In the genomic region with DNA sequence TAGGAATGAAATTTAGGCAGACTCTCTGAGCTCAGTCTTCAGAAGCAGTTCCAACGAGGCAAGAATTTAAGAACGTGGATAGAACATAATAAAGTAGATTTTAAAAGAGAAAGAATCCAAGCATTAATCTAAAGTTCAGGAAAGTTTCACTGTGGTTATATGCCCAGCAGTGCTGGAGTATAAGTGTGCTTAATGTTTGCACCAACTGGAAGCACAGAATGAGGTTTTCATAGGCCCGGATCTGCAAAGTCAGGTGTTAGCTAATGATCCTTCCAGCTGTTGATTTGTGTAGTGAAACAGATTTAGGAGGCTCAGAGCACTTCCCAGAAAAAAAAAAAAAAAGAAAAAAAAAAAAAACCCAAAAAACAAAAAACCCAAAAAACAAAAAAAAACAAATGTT, we compare ENCODE assay signal across 24 mouse cellular contexts.
A peak's percentile ranks its signal among the peaks of the same experiment; 100 is the strongest.
DNase-seq lines count a peak whose midpoint lies in the region; ATAC-seq and TF ChIP-seq lines count a peak whose summit lies in the region.
"Had no signal": no experiment of that assay in that cellular context is flagged by ENCODE, and none has a peak within 500 bp of the region (broad histone marks: within the 10 kb centered on the region; RNA-seq: fewer than 3 reads in every experiment).

No protein-coding gene starts in this region.

- H3K27ac ChIP-seq in embryonic facial prominence, embryonic 14.5 days (replicated peaks; ENCODE audit: low read depth, low read length), result no peak overlapping the region
- H3K27ac ChIP-seq in embryonic facial prominence, embryonic 10.5 days (replicated peaks), result no peak overlapping the region
- H3K27ac ChIP-seq in midbrain, embryonic 11.5 days (ENCODE audit: low read depth, low read length), result no peak overlapping the region
- H3K27ac ChIP-seq in midbrain, postnatal 0 days (ENCODE audit: low read depth, low read length), result no peak overlapping the region
- H3K27ac ChIP-seq: embryonic facial prominence, embryonic 13.5 days; forebrain, embryonic 13.5 days; forebrain, embryonic 15.5 days had no signal

- H3K4me2 ChIP-seq in embryonic facial prominence, embryonic 14.5 days (ENCODE audit: low read depth, low read length), result no peak overlapping the region
- no peak overlapping the region for H3K4me2 ChIP-seq in midbrain, embryonic 11.5 days
- H3K4me2 ChIP-seq in midbrain, postnatal 0 days (ENCODE audit: low read depth, low read length, poor library complexity, severe bottlenecking), result no peak overlapping the region
- H3K4me2 ChIP-seq: embryonic facial prominence, embryonic 13.5 days; forebrain, embryonic 13.5 days; forebrain, embryonic 15.5 days had no signal

- no peak for TF ChIP-seq CTCF in midbrain, postnatal 0 days (IDR thresholded peaks at IDR 0.05)

- no peaks in the 10 kb centered on the region for H3K9me3 ChIP-seq in embryonic facial prominence, embryonic 14.5 days (ENCODE audit: control insufficient read depth, low read length)
- H3K9me3 ChIP-seq in embryonic facial prominence, embryonic 10.5 days, result no peaks in the 10 kb centered on the region
- no peaks in the 10 kb centered on the region for H3K9me3 ChIP-seq in midbrain, embryonic 11.5 days (ENCODE audit: control insufficient read depth, low read length)
- no peaks in the 10 kb centered on the region for H3K9me3 ChIP-seq in midbrain, postnatal 0 days (ENCODE audit: low read length)
- H3K9me3 ChIP-seq: embryonic facial prominence, embryonic 13.5 days; forebrain, embryonic 13.5 days; forebrain, embryonic 15.5 days; G1E had no signal

- WGBS in embryonic facial prominence, embryonic 14.5 days, result 78% methylated on average over 3 of the region's 3 CpGs
- 87% methylated on average over 3 of the region's 3 CpGs for WGBS in embryonic facial prominence, embryonic 10.5 days
- WGBS in midbrain, embryonic 11.5 days, result 68% methylated on average over 3 of the region's 3 CpGs
- 69% methylated on average over 3 of the region's 3 CpGs for WGBS in midbrain, postnatal 0 days

- no peaks in the 10 kb centered on the region for H3K27me3 ChIP-seq in embryonic facial prominence, embryonic 14.5 days (replicated peaks; ENCODE audit: control insufficient read depth, insufficient read depth, low read length)
- H3K27me3 ChIP-seq in embryonic facial prominence, embryonic 10.5 days (replicated peaks; ENCODE audit: low read depth, poor library complexity, severe bottlenecking), result no peaks in the 10 kb centered on the region
- no peaks in the 10 kb centered on the region for H3K27me3 ChIP-seq in midbrain, embryonic 11.5 days (ENCODE audit: control insufficient read depth, insufficient read depth, low read length)
- H3K27me3 ChIP-seq in midbrain, postnatal 0 days (ENCODE audit: insufficient read depth, low read length), result no peaks in the 10 kb centered on the region
- H3K27me3 ChIP-seq: CH12.LX; embryonic facial prominence, embryonic 13.5 days; forebrain, embryonic 13.5 days; forebrain, embryonic 15.5 days; Patski had no signal

- ATAC-seq in embryonic facial prominence, embryonic 14.5 days (ENCODE audit: low read depth), result no peak
- no peak for ATAC-seq in midbrain, embryonic 11.5 days (ENCODE audit: low FRiP score)
- ATAC-seq in midbrain, postnatal 0 days (ENCODE audit: low FRiP score), result no peak
- ATAC-seq: activated CD4-positive, CD25-positive, alpha-beta regulatory T cell, adult 4 months; CD4-positive, CD25-positive, alpha-beta regulatory T cell, adult 4 months; forebrain, embryonic 13.5 days; forebrain, embryonic 15.5 days; forebrain, postnatal 0 days; Patski had no signal

- no peak overlapping the region for H3K4me3 ChIP-seq in embryonic facial prominence, embryonic 14.5 days (ENCODE audit: low read depth, low read length)
- H3K4me3 ChIP-seq in embryonic facial prominence, embryonic 10.5 days, result no peak overlapping the region
- no peak overlapping the region for H3K4me3 ChIP-seq in midbrain, embryonic 11.5 days (ENCODE audit: low read depth, low read length)
- H3K4me3 ChIP-seq in midbrain, postnatal 0 days (ENCODE audit: low read depth, low read length), result no peak overlapping the region
- H3K4me3 ChIP-seq: embryonic facial prominence, embryonic 13.5 days; forebrain, embryonic 13.5 days; forebrain, embryonic 15.5 days had no signal

- no peaks in the 10 kb centered on the region for H3K36me3 ChIP-seq in embryonic facial prominence, embryonic 14.5 days (ENCODE audit: control insufficient read depth, insufficient read depth, low read length)
- H3K36me3 ChIP-seq in embryonic facial prominence, embryonic 10.5 days (replicated peaks), result no peaks in the 10 kb centered on the region
- H3K36me3 ChIP-seq in midbrain, embryonic 11.5 days (ENCODE audit: control insufficient read depth, insufficient read depth, low read length), result no peaks in the 10 kb centered on the region
- H3K36me3 ChIP-seq in midbrain, postnatal 0 days (ENCODE audit: insufficient read depth, low read length), result no peaks in the 10 kb centered on the region
- H3K36me3 ChIP-seq: embryonic facial prominence, embryonic 13.5 days; forebrain, embryonic 15.5 days; G1E had no signal

- no peaks in the 10 kb centered on the region for H3K4me1 ChIP-seq in embryonic facial prominence, embryonic 14.5 days (ENCODE audit: control insufficient read depth, insufficient read depth, low read length)
- no peaks in the 10 kb centered on the region for H3K4me1 ChIP-seq in embryonic facial prominence, embryonic 10.5 days
- H3K4me1 ChIP-seq in midbrain, embryonic 11.5 days (ENCODE audit: control insufficient read depth, insufficient read depth, low read length), result no peaks in the 10 kb centered on the region
- no peaks in the 10 kb centered on the region for H3K4me1 ChIP-seq in midbrain, postnatal 0 days (ENCODE audit: insufficient read depth, low read length)
- H3K4me1 ChIP-seq: embryonic facial prominence, embryonic 13.5 days; forebrain, embryonic 13.5 days; forebrain, embryonic 15.5 days had no signal

- peak; percentile 2 for DNase-seq in embryonic facial prominence, embryonic 14.5 days (ENCODE audit: low spot score)
- DNase-seq in embryonic facial prominence, embryonic 10.5 days (ENCODE audit: low spot score), result no peak
- DNase-seq in midbrain, embryonic 11.5 days (ENCODE audit: low spot score, missing footprints), result peak; percentile 81
- no peak for DNase-seq in midbrain, postnatal 0 days (ENCODE audit: low spot score)
- peak; percentile 10 for DNase-seq in mesoderm, embryonic 11.5 days (ENCODE audit: low read depth, low spot score)
- no peak for DNase-seq in gastrocnemius, postnatal 25 days
- DNase-seq: adrenal gland, adult 8-10 months; adrenal gland, postnatal 14 days; adrenal gland, postnatal 36 days; B cell, adult 2 months; cerebellum, adult 11-12 months; cerebellum, adult 2 months; cerebellum, adult 9-10 months; cerebellum, postnatal 10 days; cerebellum, postnatal 25 days; forebrain, postnatal 0 days had no signal

- no peak overlapping the region for H3K9ac ChIP-seq in embryonic facial prominence, embryonic 14.5 days (ENCODE audit: low read depth, low read length)
- H3K9ac ChIP-seq in midbrain, embryonic 11.5 days (ENCODE audit: low read length), result no peak overlapping the region
- H3K9ac ChIP-seq in midbrain, postnatal 0 days (replicated peaks; ENCODE audit: low read length, poor library complexity, severe bottlenecking), result no peak overlapping the region
- H3K9ac ChIP-seq: embryonic facial prominence, embryonic 13.5 days; forebrain, embryonic 13.5 days; forebrain, embryonic 15.5 days; forebrain, postnatal 0 days had no signal

Comparison
In these comparisons a context has a peak if more than half of its experiments do, and no peak if none do; other contexts are left out.
1. DNase-seq: peak in embryonic facial prominence, embryonic 14.5 days (single experiment), midbrain, embryonic 11.5 days (single experiment) and mesoderm, embryonic 11.5 days (single experiment); none in embryonic facial prominence, embryonic 10.5 days (single experiment), midbrain, postnatal 0 days (single experiment) and gastrocnemius, postnatal 25 days (single experiment).